Mouse (Mus musculus): ENCODE measurements around the gene Fgb.

GRCm38 (mm10) chr3:83027546-83028251, 22.0 kb downstream of the Fgb start:
- TF ChIP-seq CTCF (IDR thresholded peaks at IDR 0.05) (no peak), EP300 (IDR thresholded peaks at IDR 0.05; ENCODE audit: insufficient read depth, low read depth, low read length) (no peak)
